Mouse (Mus musculus) ES-CJ7 (cell line): Measurements from ENCODE around the gene Zdhhc8.

Experiments used
- DNase-seq: peaks from one replicate; pipeline ENCODE4 v3.0.0; 2011; ENCODE audit warnings: low read depth, low spot score

Gene Zdhhc8

GRCm38 (mm10) chr16:18234671-18235388, at the start of gene Zdhhc8:
Gene Zdhhc8 (minus strand): TSS chr16:18235136.
- no peak for DNase-seq

GRCm38 (mm10) chr16:18275166-18275565, 40.2 kb upstream of the Zdhhc8 start:
- peak; percentile 50 for DNase-seq

GRCm38 (mm10) chr16:18268182-18268581, 33.2 kb upstream of the Zdhhc8 start:
- peak; percentile 62 for DNase-seq

- no peak for DNase-seq
These were observed 30.1 kb upstream of the Zdhhc8 start for GRCm38 (mm10) chr16:18265024-18265423.

GRCm38 (mm10) chr16:18258221-18258620, 23.3 kb upstream of the Zdhhc8 start, which contains the start of gene Gm49776:
Gene Gm49776 (minus strand): TSS chr16:18258321.
- no peak for DNase-seq

- DNase-seq, result no peak
These were observed 18.9 kb upstream of the Zdhhc8 start for GRCm38 (mm10) chr16:18253866-18254265.

- DNase-seq, result no peak
These were observed 17.8 kb upstream of the Zdhhc8 start for GRCm38 (mm10) chr16:18252736-18253135.

- DNase-seq, result no peak
These were observed 16.2 kb upstream of the Zdhhc8 start for GRCm38 (mm10) chr16:18250828-18251790.

- no peak for DNase-seq
These were observed 15.3 kb upstream of the Zdhhc8 start for GRCm38 (mm10) chr16:18250231-18250630.

GRCm38 (mm10) chr16:18249364-18249967, 14.5 kb upstream of the Zdhhc8 start:
- DNase-seq, result no peak

GRCm38 (mm10) chr16:18248433-18249363, 13.8 kb upstream of the Zdhhc8 start, which contains the start of the genes Trmt2a and Ranbp1:
Gene Trmt2a (plus strand): TSS chr16:18248679.
Gene Ranbp1 (minus strand): TSS chr16:18248732.
- DNase-seq, result peak; percentile 98

- DNase-seq, result peak; percentile 35
These were observed 12.8 kb upstream of the Zdhhc8 start for GRCm38 (mm10) chr16:18247521-18248399.

GRCm38 (mm10) chr16:18241581-18241980, 6.6 kb upstream of the Zdhhc8 start:
- no peak for DNase-seq

GRCm38 (mm10) chr16:18236676-18237501, 2.0 kb upstream of the Zdhhc8 start:
- no peak for DNase-seq

- DNase-seq, result peak; percentile 48
These were observed 591 bp upstream of the Zdhhc8 start for GRCm38 (mm10) chr16:18235389-18236065.

GRCm38 (mm10) chr16:18233919-18234670, 841 bp downstream of the Zdhhc8 start:
- no peak for DNase-seq

- no peak for DNase-seq
These were observed 1.5 kb downstream of the Zdhhc8 start for GRCm38 (mm10) chr16:18233451-18233850.

GRCm38 (mm10) chr16:18231451-18231850, 3.5 kb downstream of the Zdhhc8 start:
- DNase-seq, result no peak
